Mouse (Mus musculus): ENCODE results near the gene Gm45062.

Gene Gm45062

DNA sequence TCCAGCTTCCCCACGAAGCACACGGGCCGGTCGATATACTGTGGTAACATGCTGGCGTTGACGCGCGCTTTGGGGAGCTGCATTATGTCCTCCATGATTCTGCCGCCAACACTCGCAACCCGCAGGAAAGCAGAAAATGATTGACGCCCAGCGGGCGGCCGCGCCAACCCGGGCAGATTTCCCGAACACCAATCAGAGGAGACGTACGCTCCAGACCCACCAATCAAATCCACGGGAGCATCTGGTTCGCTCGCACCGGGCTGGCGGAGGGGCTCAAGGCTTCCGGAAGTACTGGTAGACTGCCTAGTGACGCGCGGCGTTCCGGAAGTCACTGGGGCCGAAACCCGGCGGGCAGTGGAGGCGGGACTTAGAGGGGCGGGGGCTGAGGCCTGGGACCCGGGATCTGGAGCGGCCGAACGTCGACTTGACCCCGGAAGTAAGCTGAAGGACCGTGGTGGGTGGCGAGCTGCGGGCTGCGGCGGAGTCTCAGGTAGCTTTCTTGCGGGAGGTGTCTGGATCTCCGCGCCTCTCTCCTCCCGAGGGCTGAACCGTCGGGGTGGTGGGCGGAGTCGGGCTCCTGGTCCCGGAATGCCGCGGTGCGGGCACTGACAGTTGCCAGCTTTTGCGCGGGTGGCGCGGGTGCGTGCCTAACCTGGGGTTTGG lies at the start of gene Gm45062, which contains the start of the genes Rpa3 and Umad1:
Gm45062 (plus strand) TSS at position 447 of the 663 bp plus-strand sequence.
Rpa3 (minus strand) TSS at position 170 of the 663 bp plus-strand sequence.
Umad1 (plus strand) TSS at position 285 of the 663 bp plus-strand sequence.
- DNase-seq (ENCODE audit: low read depth, low spot score), result peak; percentile 99

GRCm38 (mm10) chr6:8209866-8210186 lies 49.4 kb upstream of the Gm45062 start:
- no peak for DNase-seq (ENCODE audit: low read depth, low spot score)

DNA sequence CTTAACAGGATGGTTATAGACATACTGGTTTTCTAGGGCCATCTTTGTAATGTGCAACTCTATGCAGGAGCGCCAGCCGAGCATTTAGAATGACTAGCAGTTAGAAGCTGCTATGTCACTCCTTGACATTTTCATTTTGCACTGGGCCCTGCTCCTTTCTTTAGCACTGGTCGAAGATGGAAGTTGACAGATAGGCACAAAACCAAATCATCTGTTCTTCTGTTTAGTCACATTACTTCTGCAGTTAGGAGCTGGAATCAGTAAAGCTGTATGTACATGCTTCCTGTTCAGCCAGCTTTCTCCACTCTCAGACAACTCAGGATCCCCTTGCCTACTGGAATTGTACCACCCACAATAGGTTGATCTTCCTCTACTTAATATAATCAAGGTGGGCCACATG lies 48.6 kb upstream of the Gm45062 start:
- DNase-seq (ENCODE audit: low read depth, low spot score), result no peak

- no peak for DNase-seq (ENCODE audit: low read depth, low spot score)
Observed at GRCm38 (mm10) chr6:8227035-8227434, 32.2 kb upstream of the Gm45062 start.

DNA sequence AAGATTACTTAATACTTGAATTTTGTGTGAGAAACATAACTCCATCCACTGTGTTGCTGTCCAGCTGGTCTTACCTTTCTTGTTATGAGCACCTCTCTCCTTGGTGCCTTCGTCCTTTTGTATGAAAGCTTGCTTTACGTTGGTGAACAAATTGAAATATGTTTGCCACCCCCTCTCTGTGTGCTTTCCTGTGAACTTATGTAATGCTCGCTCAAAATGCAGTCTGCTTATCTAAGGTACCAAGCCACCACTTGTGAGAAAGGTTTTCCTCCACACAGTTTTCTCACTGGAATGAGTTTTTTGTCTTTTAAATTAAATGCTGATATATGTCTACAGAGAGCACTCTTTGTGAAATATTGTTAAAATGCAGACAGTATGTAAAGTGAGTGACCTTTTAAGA lies 30.7 kb upstream of the Gm45062 start:
- no peak for DNase-seq (ENCODE audit: low read depth, low spot score)

GRCm38 (mm10) chr6:8258316-8258715 lies 934 bp upstream of the Gm45062 start:
- DNase-seq (ENCODE audit: low read depth, low spot score), result peak; percentile 33

DNA sequence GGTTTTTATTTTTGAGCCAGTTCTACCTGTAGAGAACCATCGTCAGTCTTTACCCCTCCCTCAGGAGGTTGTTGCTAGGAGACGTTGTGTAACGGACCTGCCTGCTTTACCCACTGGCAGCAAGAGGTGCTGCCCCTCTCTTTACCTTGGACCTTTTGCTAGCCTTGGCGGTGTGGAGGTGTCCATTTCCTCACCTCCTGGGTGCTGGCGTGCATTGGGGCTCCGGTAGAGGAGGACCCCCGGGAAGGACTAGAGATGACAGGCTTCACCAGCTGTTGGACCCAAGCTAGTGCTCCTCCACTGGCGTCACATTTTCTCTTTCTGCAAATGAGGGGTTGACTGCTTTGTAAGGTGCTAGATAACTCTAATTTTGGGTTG lies 406 bp downstream of the Gm45062 start:
- DNase-seq (ENCODE audit: low read depth, low spot score), result no peak

DNA sequence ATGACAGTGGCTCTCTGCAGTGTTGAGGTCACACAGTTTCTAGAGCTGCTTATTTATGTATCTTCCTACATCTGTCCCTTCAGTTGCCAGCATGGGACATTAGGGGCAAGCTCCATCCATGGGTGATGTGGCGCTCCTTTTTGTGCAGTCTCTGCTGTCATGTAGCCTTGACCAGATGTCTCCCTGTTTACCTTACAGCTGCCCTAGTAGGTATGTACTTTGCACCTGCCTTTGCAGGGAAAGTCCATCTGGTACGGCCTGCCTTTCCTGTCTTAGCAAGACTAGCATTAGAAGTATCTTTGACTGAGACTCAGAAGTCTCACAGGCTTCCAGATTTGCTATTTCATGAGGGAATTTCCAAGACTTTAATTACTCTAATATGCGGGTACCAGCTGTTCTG lies 11.8 kb downstream of the Gm45062 start:
- DNase-seq (ENCODE audit: low read depth, low spot score), result no peak

DNA sequence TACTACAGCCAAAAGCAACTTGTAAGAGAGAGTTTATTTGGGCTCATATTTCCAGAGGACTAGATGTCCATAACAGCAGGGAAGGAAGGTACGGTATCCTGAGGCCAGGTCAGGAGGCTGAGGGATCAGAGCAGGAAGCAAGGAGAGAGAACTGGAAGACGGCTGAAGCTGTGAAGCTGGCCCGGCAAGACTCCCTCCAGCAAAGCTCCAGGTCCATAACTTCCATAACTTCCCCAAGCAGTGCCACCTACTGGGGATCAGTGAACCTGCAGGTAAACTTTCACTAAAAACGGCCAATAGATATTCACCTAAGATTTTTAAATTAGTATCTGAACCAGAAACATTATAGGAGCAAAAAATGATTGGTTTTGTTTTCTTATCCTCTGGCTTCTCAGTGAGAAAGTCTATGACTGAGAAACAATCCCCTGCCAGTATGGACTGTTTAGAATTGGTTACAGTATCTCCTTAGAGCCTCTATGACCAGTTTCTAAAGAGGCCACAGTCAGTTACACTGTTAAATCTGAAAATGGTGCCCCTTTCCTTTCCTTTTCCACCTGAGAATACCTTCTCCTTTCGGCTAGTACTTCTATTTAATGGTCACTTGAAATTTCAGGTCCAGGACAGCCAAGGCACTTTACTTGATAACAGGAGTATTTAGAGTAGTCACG lies 15.3 kb downstream of the Gm45062 start:
- DNase-seq (ENCODE audit: low read depth, low spot score), result peak; percentile 66

GRCm38 (mm10) chr6:8275098-8275497 lies 15.8 kb downstream of the Gm45062 start:
- DNase-seq (ENCODE audit: low read depth, low spot score), result peak; percentile 79

DNA sequence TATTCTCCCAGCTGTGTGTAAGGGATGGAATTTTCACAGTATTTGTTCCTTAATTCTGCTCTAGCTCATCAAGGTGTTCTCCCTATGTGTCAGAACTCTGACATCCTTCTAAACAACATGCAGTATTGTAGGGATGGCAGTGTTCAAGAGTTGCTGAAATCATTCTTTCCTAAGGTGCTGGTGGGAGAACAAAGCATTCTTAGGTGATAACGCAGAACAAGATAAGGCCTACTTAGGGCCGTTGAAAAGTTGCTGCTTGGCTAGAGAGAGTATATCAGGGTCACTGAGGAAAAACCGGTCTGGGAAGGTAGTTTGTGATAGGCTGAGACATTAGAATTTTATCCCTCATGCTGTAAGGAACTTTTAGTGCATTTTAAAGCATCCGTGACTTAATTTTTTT lies 17.2 kb downstream of the Gm45062 start:
- DNase-seq (ENCODE audit: low read depth, low spot score), result no peak

GRCm38 (mm10) chr6:8278426-8279002 lies 19.3 kb downstream of the Gm45062 start:
- peak; percentile 55 for DNase-seq (ENCODE audit: low read depth, low spot score)

GRCm38 (mm10) chr6:8283255-8283654 lies 24.0 kb downstream of the Gm45062 start:
- DNase-seq (ENCODE audit: low read depth, low spot score), result no peak

- no peak for DNase-seq (ENCODE audit: low read depth, low spot score)
Observed at GRCm38 (mm10) chr6:8285401-8285960, 26.2 kb downstream of the Gm45062 start.

GRCm38 (mm10) chr6:8286146-8286545 lies 26.9 kb downstream of the Gm45062 start:
- DNase-seq (ENCODE audit: low read depth, low spot score), result no peak

DNA sequence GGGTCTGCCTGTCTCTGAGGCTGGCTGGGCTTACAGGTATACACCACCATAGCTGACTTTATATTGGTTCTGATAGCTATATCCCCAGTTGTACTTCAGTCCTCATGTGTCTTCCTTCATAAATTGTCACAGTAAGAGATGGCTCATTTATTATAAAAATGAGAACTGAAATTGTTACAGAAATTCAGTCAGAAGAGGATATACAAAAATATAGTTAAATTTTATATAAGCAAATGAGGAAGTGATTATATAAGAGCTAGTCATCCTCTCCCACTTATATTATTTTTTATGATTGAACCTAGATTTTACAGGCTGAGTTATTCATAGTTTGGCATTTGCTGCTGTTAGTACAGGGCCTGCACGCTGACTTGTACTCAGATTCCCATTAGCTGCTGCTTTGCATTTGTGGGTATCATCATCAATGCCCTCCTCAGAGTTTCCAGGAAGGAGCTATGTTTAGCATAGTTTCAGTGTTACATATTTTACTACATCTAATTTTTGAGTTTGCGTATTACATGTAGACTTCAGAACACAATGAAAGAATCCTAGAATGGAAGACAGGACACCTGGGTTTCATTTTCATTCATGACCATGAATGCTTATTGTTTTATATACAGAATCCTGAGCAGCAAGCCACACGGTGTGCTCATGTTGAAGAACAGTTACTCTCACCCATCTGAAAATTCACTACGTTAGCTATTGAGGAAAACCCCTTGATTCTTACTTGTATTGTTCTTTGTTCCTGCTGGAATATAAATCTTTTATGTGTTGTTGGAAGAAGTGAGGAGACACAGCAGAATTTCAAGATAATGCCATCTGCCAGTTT lies 29.7 kb downstream of the Gm45062 start:
- DNase-seq (ENCODE audit: low read depth, low spot score), result peak; percentile 63

GRCm38 (mm10) chr6:8294048-8294784 lies 35.0 kb downstream of the Gm45062 start:
- no peak for DNase-seq (ENCODE audit: low read depth, low spot score)

- DNase-seq (ENCODE audit: low read depth, low spot score), result no peak
Observed at GRCm38 (mm10) chr6:8299066-8299863, 40.0 kb downstream of the Gm45062 start.

GRCm38 (mm10) chr6:8307878-8308775 lies 48.9 kb downstream of the Gm45062 start:
- no peak for DNase-seq (ENCODE audit: low read depth, low spot score)
